ENCODE assay signal across 16 mouse cellular contexts in the genomic region with DNA sequence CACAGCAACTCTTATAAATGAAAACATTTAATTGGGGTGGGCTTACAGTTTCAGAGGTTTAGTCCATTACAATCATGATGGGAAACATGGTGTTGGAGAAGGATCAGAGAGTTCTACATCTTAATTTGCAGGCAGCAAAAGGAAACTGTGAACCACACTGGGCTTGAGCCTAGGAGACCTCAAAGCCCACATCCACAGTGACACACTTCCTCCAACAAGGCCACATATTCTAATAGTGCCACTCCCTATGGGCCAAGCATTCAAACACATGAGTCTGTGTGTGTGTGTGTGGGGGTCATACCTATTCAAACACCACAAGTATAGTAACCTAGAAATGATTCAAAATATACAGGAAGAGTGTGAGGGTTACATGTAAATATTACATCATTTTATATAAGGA. TPM values are rescaled to one million over a fixed set of nuclear protein-coding genes. Genes with fewer than 3 reads are reported as not detected.
A peak's percentile ranks its signal among the peaks of the same experiment; 100 is the strongest.
DNase-seq lines count a peak whose midpoint lies in the region; ATAC-seq lines count a peak whose summit lies in the region.
"Had no signal": no experiment of that assay in that cellular context is flagged by ENCODE, and none has a peak within 500 bp of the region (broad histone marks: within the 10 kb centered on the region; RNA-seq: fewer than 3 reads in every experiment).

No protein-coding gene starts in this region.

- ATAC-seq in granulocyte monocyte progenitor cell, adult 5-6 weeks (replicated peaks; ENCODE audit: poor library complexity, severe bottlenecking) = peak; percentile 50
- peak; percentile 47 for ATAC-seq in megakaryocyte, adult 5-6 weeks (ENCODE audit: poor library complexity, severe bottlenecking)
- ATAC-seq: forebrain, embryonic 16.5 days; hindbrain, postnatal 0 days; intestine, embryonic 15.5 days had no signal

- DNase-seq in CD4-positive helper T cell, adult 2 months (ENCODE audit: low read depth, low spot score) = peak; percentile 26
- no peak for DNase-seq in urinary bladder, postnatal 25 days (ENCODE audit: low spot score)
- DNase-seq in layer of hippocampus, postnatal 25 days (ENCODE audit: extremely low spot score in 1 of 2, low spot score in 1 of 2) = no peak
- DNase-seq in lung, postnatal 4 days = no peak
- DNase-seq: adrenal gland, postnatal 14 days; B cell, adult 2 months; cerebellum, adult 18-20 months; cerebellum, postnatal 10 days; gastrocnemius, postnatal 10 days; heart, postnatal 36 days had no signal

RNA-seq across cellular contexts. Expression of a gene that starts 5.2 kb away (rescaled TPM):
- 3.7 and 7.4 TPM in 2 replicates for total RNA-seq in granulocyte monocyte progenitor cell, adult 5-6 weeks (2014; fragmentation: Nextera tagmentation)
- 10.7 and 12.2 TPM in 2 replicates for total RNA-seq in granulocyte monocyte progenitor cell, adult 5-6 weeks (2017)
- 32.1 and 37.2 TPM in 2 replicates for total RNA-seq in megakaryocyte, adult 5-6 weeks (2015)
- 49.9 and 50.4 TPM in 2 replicates for total RNA-seq in megakaryocyte, adult 5-6 weeks (2017)
- 10 to 100 TPM; 17.8 to 17.9 TPM for total RNA-seq in layer of hippocampus, postnatal 25 days (2021)

RNA-seq across cellular contexts. Expression of a gene that starts 12.1 kb away (rescaled TPM):
- not detected in 2 replicates for total RNA-seq in granulocyte monocyte progenitor cell, adult 5-6 weeks (2014; fragmentation: Nextera tagmentation)
- not detected in 2 replicates for total RNA-seq in granulocyte monocyte progenitor cell, adult 5-6 weeks (2017)
- 0.07 TPM in 1 of 2 replicates, not detected in the other for total RNA-seq in megakaryocyte, adult 5-6 weeks (2015)
- total RNA-seq in megakaryocyte, adult 5-6 weeks (2017) = 0.26 TPM in 1 of 2 replicates, not detected in the other
- not detected for total RNA-seq in layer of hippocampus, postnatal 25 days (2021)
- total RNA-seq: adrenal gland, postnatal 14 days; heart, postnatal 36 days; hindbrain, postnatal 0 days; MEL had no signal
